ENCODE assay signal across 8 mouse cellular contexts in genomic region chr1:86488774-86489173, GRCm38 (mm10). TPM values are rescaled to one million over a fixed set of nuclear protein-coding genes. Genes with fewer than 3 reads are reported as not detected.
DNase-seq lines count a peak whose midpoint lies in the region; ATAC-seq and TF ChIP-seq lines count a peak whose summit lies in the region.

No protein-coding gene starts in this region.

- peaks cover 24% of the 10 kb centered on the region for H3K4me1 ChIP-seq in forebrain, embryonic 12.5 days
- H3K4me1 ChIP-seq in liver, embryonic 13.5 days (replicated peaks), result peaks cover 57% of the 10 kb centered on the region

- intact Hi-C loops in heart, postnatal 36 days (cut with DNase I), result no loop called here

- no peaks in the 10 kb centered on the region for H3K9me3 ChIP-seq in forebrain, embryonic 12.5 days
- no peaks in the 10 kb centered on the region for H3K9me3 ChIP-seq in liver, embryonic 13.5 days (replicated peaks)

- H3K27me3 ChIP-seq in C2C12 (ENCODE audit: control insufficient read depth, insufficient read depth, insufficient read length), result no peaks in the 10 kb centered on the region
- no peaks in the 10 kb centered on the region for H3K27me3 ChIP-seq in forebrain, embryonic 12.5 days
- no peaks in the 10 kb centered on the region for H3K27me3 ChIP-seq in liver, embryonic 13.5 days

- peak overlapping the region; percentile 98; the same call in 1 of the 2 replicates for H3K27ac ChIP-seq in forebrain, embryonic 12.5 days
- peak overlapping the region; percentile 96 for H3K27ac ChIP-seq in liver, embryonic 13.5 days

- peak overlapping the region; percentile 79 for H3K4me3 ChIP-seq in C2C12 (ENCODE audit: insufficient read depth, poor library complexity, severe bottlenecking)
- H3K4me3 ChIP-seq in forebrain, embryonic 12.5 days (replicated peaks), result peak overlapping the region; percentile 53
- peak overlapping the region; percentile 84 for H3K4me3 ChIP-seq in liver, embryonic 13.5 days (replicated peaks)

- H3ac ChIP-seq in C2C12 (ENCODE audit: control insufficient read depth, insufficient read length, low read depth), result no peak overlapping the region

- 0 out of 2 replicates have a peak overlapping the region, but pooled peaks have one; percentile 85 for H3K9ac ChIP-seq in forebrain, embryonic 12.5 days
- peak overlapping the region; percentile 95 for H3K9ac ChIP-seq in liver, embryonic 13.5 days

- DNase-seq in heart, adult 11 months, result peak; percentile 90
- no peak for DNase-seq in heart, postnatal 36 days
- DNase-seq in liver, embryonic 13.5 days, result no peak
- no peak for DNase-seq in right cerebral cortex, postnatal 14 days
- DNase-seq in gastrocnemius, postnatal 4 days (ENCODE audit: low spot score in 2 of 2), result no peak
- DNase-seq in B cell, adult 2 months, result no peak

- H3K79me2 ChIP-seq in C2C12 (ENCODE audit: control insufficient read depth, insufficient read depth), result peaks cover 13% of the 10 kb centered on the region

- peak overlapping the region; percentile 59 for H3K4me2 ChIP-seq in forebrain, embryonic 12.5 days
- peak overlapping the region; percentile 94 for H3K4me2 ChIP-seq in liver, embryonic 13.5 days

- no peaks in the 10 kb centered on the region for H3K36me3 ChIP-seq in C2C12 (ENCODE audit: control insufficient read depth, insufficient read depth)
- no peaks in the 10 kb centered on the region for H3K36me3 ChIP-seq in forebrain, embryonic 12.5 days (replicated peaks)
- H3K36me3 ChIP-seq in liver, embryonic 13.5 days, result no peaks in the 10 kb centered on the region

- no peak for TF ChIP-seq CTCF in C2C12 (IDR thresholded peaks at IDR 0.05; ENCODE audit: control insufficient read depth, insufficient read depth, insufficient read length)

- no peak for ATAC-seq in forebrain, embryonic 12.5 days (ENCODE audit: low FRiP score)
- no peak for ATAC-seq in liver, embryonic 13.5 days (ENCODE audit: low read depth)

- 97% methylated on average over 4 of the region's 4 CpGs for WGBS in forebrain, embryonic 12.5 days
- 87% methylated on average over 4 of the region's 4 CpGs for WGBS in liver, embryonic 13.5 days (ENCODE audit: insufficient replicate concordance)

- peaks cover 5% of the 10 kb centered on the region for H3K79me3 ChIP-seq in C2C12 (ENCODE audit: low read depth)

TF ChIP-seq in C2C12, 6 proteins besides CTCF, POLR2A, EP300 and RAD21:
- TF ChIP-seq CEBPB (IDR thresholded peaks at IDR 0.05; ENCODE audit: low read depth), result no peak
- TF ChIP-seq MYOD1 (IDR thresholded peaks at IDR 0.05; ENCODE audit: control insufficient read depth, insufficient read length, low read depth), result no peak
- TF ChIP-seq MYOG (IDR thresholded peaks at IDR 0.05; ENCODE audit: control insufficient read depth, extremely low read depth, insufficient read length), result no peak
- no peak for TF ChIP-seq MAX (IDR thresholded peaks at IDR 0.05)
- no peak for TF ChIP-seq FOSL1 (IDR thresholded peaks at IDR 0.05; ENCODE audit: insufficient read depth, low read length, poor library complexity, severe bottlenecking)
- no peak for TF ChIP-seq USF1 (IDR thresholded peaks at IDR 0.05; ENCODE audit: low read depth)

RNA-seq across cellular contexts. Expression of gene Ptma, which starts 37.8 kb away (rescaled TPM):
- 100 to 1,000 TPM; 202 to 234 TPM for total RNA-seq in heart, postnatal 36 days (2021)
- 2,542 TPM for polyA plus RNA-seq in C2C12 (2012; fragmentation: generic; extraction: Trizol)
- 3,257 and 3,328 TPM in 2 replicates for polyA plus RNA-seq in forebrain, embryonic 12.5 days (2016; fragmentation: Nextera tagmentation; extraction: Ambion mirVana)
- polyA plus RNA-seq in liver, embryonic 13.5 days (2015; fragmentation: Nextera tagmentation; extraction: Ambion mirVana), result 1,483 and 1,688 TPM in 2 replicates
- total RNA-seq in gastrocnemius, postnatal 4 days (2021), result 100 to 1,000 TPM; 655 to 661 TPM
